Mouse (Mus musculus) v-Abl transformed pro-B cells (cell line): ENCODE measurements at regions not wholly inside any gene's neighbourhood (a gene's known extent, or its start where the extent isn't known, plus 50 kb on each side); places are given as distances from the start of the nearest gene placed in this dataset.

Experiments
- in situ Hi-C, 2 experiments: fragments of 400-800 bp; cut with MboI; formaldehyde crosslinking; loops; one replicate each; pipeline ENCODE4 v1.15.1; 2025; ENCODE audit not compliant: unreplicated experiment in 2 of 2

DNA sequence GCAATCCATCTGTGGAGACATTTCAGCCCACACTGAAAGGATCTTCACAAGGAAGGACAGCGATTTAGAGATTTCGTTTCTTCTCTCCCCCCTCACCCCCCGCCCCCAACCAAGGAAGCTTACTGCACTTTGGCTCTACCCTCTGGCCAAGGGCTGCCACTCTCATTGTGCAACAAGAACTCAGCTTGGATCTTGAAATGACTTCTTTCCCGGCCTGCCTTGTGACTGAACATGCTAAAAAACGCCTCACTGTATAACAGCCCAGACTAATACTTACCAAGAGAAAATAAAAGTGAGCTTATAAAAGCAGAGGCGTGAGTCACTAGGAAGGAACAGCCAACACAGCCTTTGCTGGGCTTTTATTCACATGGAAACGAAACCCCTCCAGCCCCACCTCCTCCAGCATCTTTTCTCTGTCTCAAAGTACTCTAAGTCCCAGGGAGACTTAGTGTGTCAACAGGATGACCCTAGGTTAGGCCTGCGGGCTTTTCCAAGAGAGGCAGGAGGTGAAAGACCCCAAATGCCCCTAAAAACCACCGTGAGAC is 144.7 kb upstream of the Dcn start:
- in situ Hi-C loops = loop anchor here (5.0 to 25.0 kb wide), 3 partner anchors 1002 to 1447 kb away; no protein-coding TSS in a partner anchor

DNA sequence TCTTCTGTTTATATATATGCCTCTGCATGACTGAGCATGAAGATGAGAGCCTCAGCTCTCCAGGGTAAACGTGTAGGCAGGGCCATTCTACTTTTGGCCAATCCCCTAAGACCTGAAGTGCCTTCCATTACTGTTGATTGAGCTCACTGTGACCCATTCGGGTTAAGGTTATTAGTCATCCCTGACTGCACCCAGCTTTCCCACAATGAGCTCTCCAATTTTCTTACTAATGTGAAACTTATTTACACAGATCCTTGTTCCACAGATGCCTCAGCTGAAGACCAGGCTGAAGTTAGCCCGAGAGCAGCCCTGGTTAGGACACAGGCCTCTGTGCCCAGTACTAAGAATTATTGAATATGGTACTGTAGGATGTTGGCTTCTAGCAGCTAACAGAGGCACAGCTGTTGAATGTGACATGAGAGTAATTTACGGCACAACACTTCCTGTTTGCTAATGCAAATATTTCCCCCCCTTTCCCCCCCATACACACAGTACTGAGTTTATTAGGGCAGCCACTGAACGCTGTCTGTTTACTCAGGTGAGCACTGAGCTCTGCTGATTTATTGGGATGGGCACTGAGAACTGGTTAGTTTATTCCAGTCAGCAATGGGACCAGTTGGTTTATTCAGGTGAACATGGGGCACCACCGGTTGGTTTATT is 141.2 kb upstream of the Dcn start:
- in situ Hi-C loops = loop anchor here (5.0 to 25.0 kb wide), 2 partner anchors 1206 to 1451 kb away; no protein-coding TSS in a partner anchor

DNA sequence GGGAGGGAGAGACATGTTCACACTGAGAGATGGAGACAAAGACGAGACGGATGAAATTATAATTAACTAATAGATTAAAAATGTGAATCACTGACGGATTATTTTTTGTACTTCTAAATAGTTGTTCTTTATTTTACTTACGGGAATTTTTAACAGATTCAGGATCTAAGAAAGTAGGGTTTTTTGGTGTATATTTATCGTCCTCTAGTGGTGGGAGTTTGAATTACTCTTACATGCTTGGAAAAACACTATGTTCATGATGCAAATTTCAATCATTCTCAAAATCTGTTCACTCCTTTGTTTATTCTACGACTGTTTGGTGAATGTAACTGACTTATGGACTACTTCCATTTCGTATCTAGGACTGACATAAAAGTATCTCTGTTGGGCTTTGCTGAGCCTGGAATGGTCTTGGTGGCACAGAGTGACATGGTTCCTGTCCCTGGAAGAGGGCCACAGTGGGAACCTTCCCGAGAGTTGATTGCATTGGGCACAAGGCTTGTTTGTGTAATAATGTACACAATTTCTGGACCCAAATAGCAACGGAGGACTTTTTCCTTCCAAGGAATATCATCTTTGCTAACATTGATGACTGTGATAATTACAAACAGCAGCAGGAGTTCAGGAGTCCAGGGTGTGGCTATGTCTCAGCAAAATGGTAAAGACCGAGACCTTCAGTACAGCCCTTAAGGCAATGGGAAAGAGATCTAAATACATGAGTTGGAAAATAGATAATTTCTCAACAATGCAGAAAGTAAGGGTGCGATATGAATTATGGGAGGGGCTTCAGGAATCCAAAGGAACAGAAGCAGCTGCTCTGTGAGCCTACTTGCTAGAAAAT is 139.3 kb upstream of the Dcn start:
- in situ Hi-C loops = loop anchor here (5.0 to 25.0 kb wide), 6 partner anchors 355 to 1783 kb away; partner anchors contain the start of genes Ccer1 (in 2 of the 2) and Gm5426 (in 1 of the 2)

DNA sequence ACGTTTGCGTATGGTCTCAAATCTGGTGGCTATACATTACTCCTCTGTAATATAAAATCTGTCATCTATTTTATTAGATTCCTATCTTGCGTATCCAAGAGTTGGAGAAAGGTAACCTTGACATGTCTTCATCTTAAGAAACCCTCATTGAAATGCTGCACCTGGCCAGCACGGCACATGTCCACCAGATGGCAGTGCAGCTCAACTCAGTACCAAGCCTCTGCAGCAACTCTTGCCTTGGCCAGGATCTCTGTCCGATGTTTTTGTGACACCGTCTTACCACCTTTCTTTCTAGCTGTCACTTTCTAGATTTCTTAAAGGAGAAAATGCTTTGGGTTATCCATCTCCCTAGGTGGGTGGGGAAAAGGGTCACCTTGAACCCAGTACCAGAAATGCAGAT is 134.1 kb upstream of the Dcn start:
- in situ Hi-C loops = loop anchor here (10.0 to 25.0 kb wide), 3 partner anchors 349 to 1458 kb away; partner anchors contain the start of genes Ccer1 (in 2 of the 2) and Gm5426 (in 1 of the 2)

DNA sequence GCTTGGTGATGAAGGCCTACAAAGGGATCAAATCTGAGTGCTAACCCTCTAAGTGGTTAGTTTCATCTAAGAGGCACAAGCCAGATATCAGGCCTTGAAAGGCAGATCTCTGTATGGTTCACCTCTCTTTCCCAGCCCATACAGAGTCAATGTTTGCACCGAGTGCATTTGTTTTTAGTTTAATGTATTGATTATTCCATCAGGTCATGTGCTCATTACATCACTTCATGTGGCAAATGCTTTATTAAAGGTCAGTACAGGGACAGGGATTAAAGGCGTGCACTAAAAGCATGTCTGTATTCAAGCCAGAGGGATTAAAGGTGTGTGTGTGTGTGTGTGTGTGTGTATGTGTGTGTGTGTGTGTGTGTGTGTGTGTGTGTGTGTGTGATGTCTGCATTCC is 132.5 kb upstream of the Dcn start:
- in situ Hi-C loops = loop anchor here (10.0 to 25.0 kb wide), 3 partner anchors 348 to 1460 kb away; partner anchors contain the start of genes Ccer1 (in 2 of the 2) and Gm5426 (in 1 of the 2)

DNA sequence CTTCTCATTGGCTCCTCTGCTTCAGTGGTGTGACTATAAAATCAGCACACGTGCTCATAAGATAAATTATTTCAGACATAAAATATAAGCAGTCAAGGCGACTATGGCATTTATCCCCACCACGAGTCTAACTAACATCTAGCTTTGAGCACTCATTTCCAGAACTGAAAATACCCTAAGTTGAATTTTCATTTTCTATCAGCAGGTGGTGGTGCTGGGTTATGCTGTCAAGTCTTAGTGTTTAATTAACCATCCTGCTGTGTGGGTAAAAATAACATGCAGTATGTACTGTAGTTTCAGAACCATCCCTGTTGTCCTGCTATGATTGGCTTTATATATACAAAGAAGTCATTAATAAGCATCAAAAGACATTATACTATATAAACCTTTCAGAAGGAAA is 110.8 kb upstream of the Dcn start:
- in situ Hi-C loops = no loop called here

DNA sequence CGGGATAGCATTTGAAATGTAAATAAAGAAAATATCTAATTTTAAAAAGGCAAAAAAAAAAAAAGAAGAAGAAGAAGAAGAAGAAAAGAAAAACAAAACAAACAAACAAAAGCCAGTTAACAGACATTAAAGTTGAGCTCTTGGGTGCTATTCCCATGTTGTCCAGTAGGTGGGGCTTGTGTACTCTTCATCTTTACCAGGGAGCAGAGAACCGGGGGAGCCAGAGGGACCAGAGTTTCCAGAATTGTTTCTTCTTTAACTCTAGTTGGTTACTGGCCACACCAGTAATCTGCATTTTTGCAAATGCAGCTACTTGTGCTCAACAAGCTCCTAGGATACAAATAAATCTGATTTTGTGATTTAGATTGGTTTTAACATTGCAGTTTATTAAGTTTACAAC is 103.6 kb upstream of the Dcn start:
- in situ Hi-C loops = loop anchor here (5.0 to 10.0 kb wide), 3 partner anchors 319 to 1719 kb away; partner anchors contain the start of gene Ccer1 (in 2 of the 2)

DNA sequence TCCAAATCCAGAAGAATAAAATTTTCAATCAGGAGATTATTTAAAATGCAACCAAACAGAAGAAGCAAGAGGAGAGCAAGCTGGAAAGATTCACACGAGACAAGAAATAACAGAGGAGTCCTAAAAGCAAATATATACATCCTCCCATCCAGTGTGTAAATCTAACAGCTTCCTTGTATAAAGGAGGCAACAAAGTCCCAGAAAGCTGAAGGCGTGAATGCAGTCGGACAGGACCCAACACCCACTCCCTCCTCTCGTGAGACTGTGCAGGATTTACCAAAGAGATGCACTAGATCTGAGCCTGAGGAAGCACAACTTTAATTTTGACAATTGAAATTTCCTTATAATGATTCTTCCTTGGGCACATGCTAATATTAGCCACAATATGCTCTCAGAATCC is 103.0 kb upstream of the Dcn start:
- in situ Hi-C loops = loop anchor here (5.0 to 10.0 kb wide), 3 partner anchors 318 to 1718 kb away; partner anchors contain the start of gene Ccer1 (in 2 of the 2)

DNA sequence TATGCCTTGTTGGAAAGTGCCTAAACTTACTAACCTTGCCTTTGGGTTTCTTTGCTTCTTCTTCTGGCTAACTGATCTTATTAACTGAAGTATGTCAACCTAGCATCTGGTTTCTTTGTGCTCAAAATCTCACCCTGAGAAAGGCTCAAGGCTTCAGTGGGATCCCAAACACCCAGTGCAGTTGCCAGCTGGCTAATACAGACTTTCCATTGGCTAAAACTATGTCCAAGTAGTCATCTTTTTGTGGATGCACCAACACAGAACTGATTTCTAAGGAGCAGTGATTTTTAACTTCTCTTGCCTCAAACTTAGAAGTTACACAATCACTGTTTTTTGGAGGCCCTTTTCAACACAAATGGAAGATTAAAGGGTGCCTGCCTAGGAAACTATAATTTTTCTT is 97.8 kb upstream of the Dcn start:
- in situ Hi-C loops = no loop called here

DNA sequence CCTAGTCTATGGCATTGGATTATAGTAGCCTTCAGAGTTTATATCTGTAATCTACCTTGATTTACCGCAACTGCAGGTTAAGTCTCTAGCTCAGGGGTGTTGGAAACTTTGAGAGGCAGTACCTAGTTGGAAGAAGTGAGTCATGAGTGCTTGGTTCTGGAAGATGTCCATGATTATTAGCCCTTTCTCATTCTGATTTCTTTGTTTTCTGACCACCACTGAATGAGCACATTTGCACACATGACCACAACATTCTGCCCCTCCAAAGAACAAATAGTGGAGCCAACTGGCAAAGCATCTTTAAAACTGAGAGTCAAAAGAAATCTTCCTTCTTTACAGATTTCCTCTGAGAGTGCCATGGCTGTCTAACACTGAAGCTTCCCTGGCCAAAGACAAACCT is 95.5 kb upstream of the Dcn start:
- in situ Hi-C loops = no loop called here

DNA sequence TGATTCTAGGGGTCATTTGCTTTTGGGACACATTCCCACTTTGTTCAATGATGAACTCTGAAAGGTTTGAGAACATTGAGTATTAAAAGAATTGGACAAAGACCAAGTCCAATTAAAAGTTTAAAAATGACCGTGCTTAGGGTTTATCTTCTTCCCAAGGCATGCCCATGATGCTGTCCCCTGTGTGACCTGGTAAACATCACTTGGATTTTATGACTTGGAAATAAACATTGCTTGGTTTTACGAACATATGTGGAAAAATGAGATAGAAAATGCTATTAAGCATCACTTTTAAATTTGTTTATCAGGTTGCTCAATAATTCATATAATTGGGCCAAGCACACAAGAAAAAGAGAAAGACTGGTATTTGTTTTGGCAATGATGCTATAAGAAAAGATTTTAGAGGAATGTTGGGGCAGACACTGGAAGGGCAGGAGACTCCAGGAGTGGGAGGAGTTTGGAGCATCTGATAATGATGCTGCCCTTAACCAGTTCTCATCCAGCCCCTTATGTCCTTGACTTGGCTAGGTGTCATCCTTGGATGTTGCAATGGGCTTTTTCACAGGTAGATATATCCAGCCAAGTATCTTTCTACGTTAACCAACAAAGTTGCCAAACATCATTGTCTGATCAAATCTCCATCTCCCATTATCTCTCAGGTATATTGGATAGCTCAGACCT is 92.1 kb upstream of the Dcn start:
- in situ Hi-C loops = no loop called here

DNA sequence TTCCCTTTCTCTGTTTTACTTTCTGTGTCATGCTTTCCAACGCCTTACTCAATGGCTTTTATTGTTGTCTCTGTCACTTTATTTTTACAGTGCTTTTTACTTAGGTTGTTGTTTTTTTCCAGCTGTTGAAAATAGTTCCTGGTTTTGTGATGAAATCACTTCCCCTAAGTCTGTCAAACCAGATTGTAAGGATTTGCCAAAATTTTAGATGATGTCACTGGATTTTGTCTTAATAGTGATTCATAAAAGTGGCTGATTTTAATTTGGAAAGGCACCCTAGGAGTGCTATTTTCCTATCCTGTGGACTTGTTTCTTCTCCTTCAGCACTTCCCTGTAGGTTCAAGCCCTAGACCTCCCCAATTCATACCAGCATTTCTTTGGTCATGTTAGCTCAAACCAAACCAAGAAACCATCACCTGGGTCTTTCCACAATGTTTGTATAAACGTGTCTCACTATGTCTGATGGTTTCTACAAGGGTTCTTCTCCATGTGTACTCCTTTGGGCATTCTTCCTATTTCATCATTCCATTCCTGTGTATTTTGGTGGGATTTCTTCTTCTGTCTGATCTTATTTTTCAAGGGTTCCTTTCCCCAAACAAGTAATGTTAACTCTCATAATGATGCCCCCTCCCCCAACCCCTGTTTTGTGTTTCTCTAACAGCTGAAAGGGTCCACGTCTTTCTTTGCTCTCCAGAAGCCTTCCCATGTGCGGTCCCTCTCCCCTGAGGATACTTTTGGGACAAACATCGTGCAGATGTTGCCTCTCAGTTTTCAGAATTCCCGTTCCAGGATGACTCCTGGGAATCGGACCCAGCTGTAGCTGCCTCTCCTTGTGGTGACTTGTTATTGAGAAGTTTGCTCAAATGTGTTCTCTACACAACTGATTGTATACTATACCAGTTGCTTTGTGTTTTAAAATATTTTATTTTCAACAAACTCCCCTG is 89.5 kb upstream of the Dcn start:
- in situ Hi-C loops = no loop called here

DNA sequence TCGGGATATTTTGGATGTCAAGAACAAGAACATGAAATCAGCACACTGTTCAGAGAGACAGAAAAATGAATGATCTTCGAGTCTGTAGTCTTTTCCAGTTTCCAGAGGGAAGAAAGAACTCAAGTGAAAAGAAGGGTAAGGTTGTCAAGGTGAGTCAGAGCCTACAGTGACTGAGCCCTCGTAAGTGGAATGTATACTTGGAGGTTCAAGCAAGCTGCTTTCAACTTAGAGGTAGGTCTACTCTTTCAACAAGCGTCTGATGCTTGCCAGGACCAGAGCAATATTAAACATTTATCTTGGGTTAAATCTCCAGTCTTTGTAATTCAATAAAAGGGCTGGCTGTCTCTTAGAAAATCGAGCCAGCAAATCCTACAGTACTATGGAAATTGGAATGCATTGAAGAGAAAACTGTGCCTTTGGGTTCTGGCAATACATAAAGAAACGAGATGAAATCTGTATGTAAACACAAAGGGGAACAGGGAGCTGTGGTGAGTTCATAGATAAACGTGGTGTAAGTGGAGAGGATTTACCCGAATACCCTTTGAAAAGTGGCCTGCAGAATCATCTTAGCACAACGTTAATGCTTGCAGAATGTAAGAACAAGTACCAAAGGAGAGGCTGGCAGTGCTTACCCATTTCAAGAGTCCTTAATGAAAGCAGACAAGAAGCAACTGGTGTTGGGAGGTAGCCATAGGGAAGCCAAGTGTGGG is 82.2 kb upstream of the Dcn start:
- in situ Hi-C loops = no loop called here

DNA sequence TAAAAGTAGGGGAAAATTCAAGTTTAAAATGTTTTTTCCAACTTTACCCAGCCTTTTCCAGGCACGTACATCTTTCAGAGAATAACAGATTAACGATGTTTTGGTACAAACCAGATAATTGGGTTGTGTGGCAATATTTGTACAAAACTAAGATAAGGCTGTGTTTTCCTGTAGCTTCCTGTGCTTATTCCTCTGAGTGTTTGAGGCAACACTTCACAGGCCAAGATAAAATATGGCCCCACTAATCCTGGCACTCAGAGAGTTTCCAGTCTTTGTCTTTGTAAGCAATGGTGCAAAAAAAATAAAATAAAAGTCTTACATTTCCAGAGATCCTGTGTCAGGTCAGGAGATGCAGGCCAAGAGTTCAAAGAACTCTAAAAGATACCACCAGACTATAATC is 81.5 kb upstream of the Dcn start:
- in situ Hi-C loops = no loop called here

DNA sequence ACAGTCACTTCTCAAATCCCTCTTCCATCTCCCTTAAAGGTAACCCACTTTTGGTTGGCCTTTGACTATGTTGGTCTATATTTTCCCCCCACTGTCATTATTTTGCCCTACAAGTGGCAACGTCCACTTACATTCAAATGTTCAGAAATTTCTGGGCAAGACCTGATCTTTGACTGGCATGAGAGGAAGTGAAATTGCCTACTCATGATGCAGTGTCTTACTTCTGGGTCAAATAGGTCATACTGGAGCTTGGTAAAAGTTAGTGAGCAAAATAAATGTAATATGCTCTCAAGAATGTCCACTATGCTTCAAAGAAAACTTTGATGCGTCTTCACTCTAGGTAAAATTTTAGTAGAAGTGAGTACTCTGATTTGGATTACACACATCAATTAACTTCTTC is 76.9 kb upstream of the Dcn start:
- in situ Hi-C loops = no loop called here

DNA sequence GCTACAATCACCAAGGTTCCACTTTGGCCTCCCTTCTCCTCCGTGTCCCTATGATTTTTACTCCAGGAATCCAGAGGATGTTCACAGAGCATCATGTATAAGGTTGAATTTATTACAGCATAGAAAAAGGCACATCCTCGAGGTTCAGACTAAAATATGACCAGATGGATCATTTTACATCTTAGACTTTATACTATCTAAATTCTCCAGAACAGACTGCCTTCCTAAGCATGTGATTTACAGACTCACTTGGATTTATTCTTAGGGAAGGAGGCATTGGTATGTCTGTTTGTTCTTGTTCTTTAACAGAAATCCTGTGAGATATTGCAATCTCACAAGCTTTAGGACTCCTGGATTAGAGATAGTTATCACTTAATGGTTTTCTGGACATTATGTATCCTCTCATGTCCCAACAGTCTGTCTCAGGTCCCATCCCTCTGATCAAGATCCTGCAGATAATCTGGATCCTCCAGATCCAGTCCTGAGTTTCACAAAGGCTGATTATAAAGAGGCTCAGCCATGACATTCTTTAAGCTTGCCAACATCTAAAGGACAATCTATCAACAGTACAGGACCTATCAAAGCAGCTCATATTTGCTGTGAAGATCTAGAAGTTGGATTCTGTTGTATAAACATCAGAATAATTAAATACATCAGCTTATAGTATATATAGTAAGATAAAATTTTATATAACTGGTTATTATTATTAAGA is 75.2 kb upstream of the Dcn start:
- in situ Hi-C loops = no loop called here

DNA sequence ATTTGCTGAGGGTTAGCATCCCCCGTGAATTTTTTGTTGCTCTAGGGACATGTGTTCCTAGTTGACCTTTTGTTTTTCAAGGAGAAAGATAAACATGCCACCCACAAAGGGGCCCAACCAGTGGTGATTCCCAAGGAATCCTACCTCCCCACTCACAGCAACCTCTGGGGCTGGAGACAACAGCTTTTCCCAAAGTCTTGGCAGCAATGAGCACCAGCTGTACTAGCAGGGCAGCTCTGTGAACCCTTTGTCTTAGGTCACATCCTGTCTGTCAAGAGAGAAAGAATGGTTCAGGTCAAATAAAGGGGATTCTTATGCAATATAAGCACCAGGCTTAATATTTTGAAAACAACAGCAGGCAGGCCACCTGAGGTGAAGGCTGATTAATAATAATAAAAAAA is 70.2 kb upstream of the Dcn start:
- in situ Hi-C loops = no loop called here

DNA sequence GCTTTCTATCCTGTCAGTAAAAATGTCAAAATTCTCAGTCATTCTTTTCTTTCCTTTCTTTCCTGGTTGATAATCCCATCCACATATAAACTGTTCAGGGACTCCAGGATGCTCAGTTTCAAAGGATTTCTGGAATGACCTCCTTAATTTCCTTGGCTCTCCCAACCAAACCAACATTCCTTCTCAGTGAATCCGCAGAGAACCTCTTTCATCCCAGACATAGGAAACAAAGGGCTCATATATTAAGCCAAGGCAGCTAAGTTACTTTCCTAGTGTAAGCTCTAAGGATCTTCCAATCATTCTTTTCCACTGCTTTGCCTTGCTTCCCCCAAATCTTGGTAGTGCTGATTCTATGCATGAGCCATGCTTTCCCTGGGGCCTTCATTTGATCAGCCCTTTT is 69.5 kb upstream of the Dcn start:
- in situ Hi-C loops = no loop called here
